In the genomic region with DNA sequence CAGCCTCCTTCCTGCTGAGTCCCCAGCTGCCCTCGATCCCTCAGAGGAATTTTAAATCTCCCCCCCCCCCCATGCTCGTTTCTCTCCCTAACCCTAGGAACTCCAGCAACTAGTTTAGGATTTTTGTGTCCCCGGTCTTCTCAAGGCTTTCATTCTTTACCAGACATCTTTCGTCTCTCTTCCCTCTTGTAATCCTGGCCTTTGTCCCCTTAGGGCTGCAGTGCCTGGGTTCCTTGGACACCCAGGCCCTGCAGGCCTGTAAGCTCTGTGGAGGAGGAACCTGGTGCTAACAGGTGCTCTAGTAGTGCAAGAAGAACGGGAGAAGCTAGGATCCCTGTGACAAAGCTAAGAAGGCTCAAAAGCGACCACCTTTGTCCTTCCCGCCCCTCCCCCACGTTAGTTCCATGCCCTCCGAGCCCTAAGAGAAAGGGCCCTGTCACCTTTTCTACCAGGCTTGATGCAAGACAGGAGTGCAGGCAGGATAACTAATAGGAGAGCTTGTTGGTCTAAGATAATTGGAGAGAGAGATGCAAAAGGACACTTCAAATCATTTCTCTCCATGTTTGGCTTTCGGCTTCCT, we compare ENCODE assay signal across 8 mouse cellular contexts. TPM values are rescaled to one million over a fixed set of nuclear protein-coding genes. Genes with fewer than 3 reads are reported as not detected.
DNase-seq lines count a peak whose midpoint lies in the region; ATAC-seq and TF ChIP-seq lines count a peak whose summit lies in the region.

No protein-coding gene starts in this region.

- peak overlapping the region; percentile 57 for H3K4me2 ChIP-seq in CH12.LX (ENCODE audit: insufficient read depth, low read depth, poor library complexity, severe bottlenecking)
- H3K4me2 ChIP-seq in heart, embryonic 14.5 days (ENCODE audit: low read length) = peak overlapping the region; percentile 68
- H3K4me2 ChIP-seq in liver, postnatal 0 days (ENCODE audit: low read depth, low read length) = peak overlapping the region; percentile 66

- dilution Hi-C loops in CH12.LX (cut with MboI; ENCODE audit: extremely low pct_ligation_motif_present, extremely low pct_unique_long_range_greater_than_20kb, low sequenced_read_pairs) = no loop called here

- intact Hi-C loops in left cerebral cortex, postnatal 36 days (cut with DNase I) = loop anchor here (10.0 kb wide), 1 partner anchor 167 kb away; no protein-coding TSS in a partner anchor

- peaks cover 12% of the 10 kb centered on the region for H3K4me1 ChIP-seq in erythroblast, embryonic 14.5 days (ENCODE audit: control insufficient read depth)
- peaks cover 3 to 5% of the 10 kb centered on the region in 2 experiments; a peak in 1 of 4 replicates for H3K4me1 ChIP-seq in CH12.LX (ENCODE audit: control insufficient read depth in 1 of 2, insufficient read depth in 2 of 2)
- H3K4me1 ChIP-seq in heart, embryonic 14.5 days (ENCODE audit: control insufficient read depth in 2 of 2, insufficient read depth in 2 of 2, low read length in 2 of 2) = no peaks in the 10 kb centered on the region; a peak in 3 of 4 replicates
- H3K4me1 ChIP-seq in liver, postnatal 0 days (ENCODE audit: insufficient read depth) = no peaks in the 10 kb centered on the region; the same call in 1 of the 2 replicates

- DNase-seq in CH12.LX (ENCODE audit: extremely low read depth) = no peak
- DNase-seq in liver, postnatal 0 days = no peak
- DNase-seq in right cerebral cortex, postnatal 4 days = no peak
- no peak for DNase-seq in left cerebral cortex, postnatal 36 days (ENCODE audit: low spot score in 2 of 2)
- DNase-seq in retina, postnatal 1 day = no peak

- no peaks in the 10 kb centered on the region; the same call in 1 of the 2 replicates for H3K9me3 ChIP-seq in erythroblast, embryonic 14.5 days (ENCODE audit: control insufficient read depth, low read length)
- no peaks in the 10 kb centered on the region for H3K9me3 ChIP-seq in CH12.LX (replicated peaks; ENCODE audit: low read length)
- H3K9me3 ChIP-seq in heart, embryonic 14.5 days (ENCODE audit: control insufficient read depth, low read length) = no peaks in the 10 kb centered on the region
- no peaks in the 10 kb centered on the region for H3K9me3 ChIP-seq in liver, postnatal 0 days (ENCODE audit: low read length)

- H3K9ac ChIP-seq in CH12.LX (ENCODE audit: insufficient read depth, low read depth) = no peak overlapping the region
- H3K9ac ChIP-seq in heart, embryonic 14.5 days (ENCODE audit: low read length) = peak overlapping the region; percentile 74
- H3K9ac ChIP-seq in liver, postnatal 0 days (replicated peaks) = peak overlapping the region; percentile 50; the same call in 1 of the 2 replicates

- TF ChIP-seq CTCF in CH12.LX (conservative IDR thresholded peaks at IDR 0.05 in 1 of 2, IDR thresholded peaks at IDR 0.05 in 1 of 2; ENCODE audit: low read depth in 2 of 2, low read length in 2 of 2) = no peak
- no peak for TF ChIP-seq CTCF in liver, postnatal 0 days (IDR thresholded peaks at IDR 0.05; ENCODE audit: low read depth)

- no peaks in the 10 kb centered on the region; the same call in 1 of the 2 replicates for H3K27me3 ChIP-seq in erythroblast, embryonic 14.5 days (ENCODE audit: control insufficient read depth)
- H3K27me3 ChIP-seq in CH12.LX (replicated peaks) = no peaks in the 10 kb centered on the region
- no peaks in the 10 kb centered on the region for H3K27me3 ChIP-seq in heart, embryonic 14.5 days (ENCODE audit: control insufficient read depth, insufficient read depth, low read length)
- no peaks in the 10 kb centered on the region for H3K27me3 ChIP-seq in liver, postnatal 0 days (ENCODE audit: insufficient read depth, low read length)

- no peak for TF ChIP-seq POLR2A in CH12.LX (IDR thresholded peaks at IDR 0.05; ENCODE audit: low read depth, low read length)

- in situ Hi-C loops in CH12.LX (cut with MboI; ENCODE audit: low pct_ligation_motif_present, low pct_unique_long_range_greater_than_20kb, low sequenced_read_pairs) = no loop called here

- TF ChIP-seq EP300 in CH12.LX (IDR thresholded peaks at IDR 0.05; ENCODE audit: low read length) = no peak
- no peak for TF ChIP-seq EP300 in liver, postnatal 0 days (IDR thresholded peaks at IDR 0.05; ENCODE audit: low read depth)

- H3K79me2 ChIP-seq in CH12.LX (replicated peaks; ENCODE audit: control insufficient read depth, extremely low read depth, insufficient read depth, poor library complexity, severe bottlenecking) = no peaks in the 10 kb centered on the region

- TF ChIP-seq RAD21 in CH12.LX (IDR thresholded peaks at IDR 0.05; ENCODE audit: low read depth, low read length) = no peak

- no peak overlapping the region for H3K27ac ChIP-seq in CH12.LX (ENCODE audit: insufficient read depth, low read depth)
- peak overlapping the region; percentile 67 to 83 for H3K27ac ChIP-seq in heart, embryonic 14.5 days (replicated peaks in 1 of 2; ENCODE audit: control insufficient read depth in 1 of 2, insufficient read depth in 1 of 2, low read depth in 2 of 2, low read length in 2 of 2)
- H3K27ac ChIP-seq in liver, postnatal 0 days (ENCODE audit: low read depth) = peak overlapping the region; percentile 61

- 25% methylated on average over 10 of the region's 10 CpGs for WGBS in heart, embryonic 14.5 days
- WGBS in liver, postnatal 0 days (ENCODE audit: insufficient replicate concordance) = 27% methylated on average over 10 of the region's 10 CpGs

- peak overlapping the region; percentile 57 for H3K4me3 ChIP-seq in erythroblast, embryonic 14.5 days (replicated peaks)
- H3K4me3 ChIP-seq in CH12.LX (replicated peaks in 1 of 3; ENCODE audit: low read depth in 2 of 3, low read length in 2 of 3, poor library complexity in 1 of 3) = peak overlapping the region in 1 of 3 experiments; percentile 66
- peak overlapping the region; percentile 60 to 64 for H3K4me3 ChIP-seq in heart, embryonic 14.5 days (ENCODE audit: control insufficient read depth in 1 of 2, insufficient read depth in 1 of 2, low read depth in 1 of 2, low read length in 2 of 2)
- peak overlapping the region; percentile 55 for H3K4me3 ChIP-seq in liver, postnatal 0 days (ENCODE audit: low read depth, low read length)

- no peak for ATAC-seq in erythroblast, adult 5-6 weeks (replicated peaks; ENCODE audit: low FRiP score, poor library complexity, severe bottlenecking)
- ATAC-seq in heart, embryonic 14.5 days (ENCODE audit: insufficient number of reproducible peaks, insufficient read depth, low FRiP score, low read depth) = no peak
- ATAC-seq in liver, postnatal 0 days = no peak

- H3K36me3 ChIP-seq in erythroblast, embryonic 14.5 days (ENCODE audit: control insufficient read depth) = no peaks in the 10 kb centered on the region
- H3K36me3 ChIP-seq in CH12.LX (replicated peaks in 1 of 2; ENCODE audit: control insufficient read depth in 1 of 2, insufficient read depth in 1 of 2, low read length in 1 of 2) = peaks cover 0 to 16% of the 10 kb centered on the region in 2 experiments
- H3K36me3 ChIP-seq in heart, embryonic 14.5 days (ENCODE audit: control insufficient read depth, insufficient read depth, low read length) = no peaks in the 10 kb centered on the region
- H3K36me3 ChIP-seq in liver, postnatal 0 days (replicated peaks; ENCODE audit: insufficient read depth, low read length) = no peaks in the 10 kb centered on the region

TF ChIP-seq in CH12.LX, 34 proteins besides CTCF, POLR2A, EP300 and RAD21:
- TF ChIP-seq MAX (IDR thresholded peaks at IDR 0.05; ENCODE audit: low read length) = no peak
- TF ChIP-seq ZMIZ1 (IDR thresholded peaks at IDR 0.05; ENCODE audit: low read depth, low read length) = no peak
- TF ChIP-seq RCOR1 (conservative IDR thresholded peaks at IDR 0.05; ENCODE audit: low read depth, low read length) = no peak
- TF ChIP-seq CHD1 (IDR thresholded peaks at IDR 0.05; ENCODE audit: low read depth, low read length) = no peak

RNA-seq across cellular contexts. Expression of a gene that starts 10.2 kb away (rescaled TPM):
- not detected in 2 replicates for polyA plus RNA-seq in erythroblast, embryonic 14.5 days (2012)
- total RNA-seq in erythroblast, adult 5-6 weeks (2015; ENCODE audit: low replicate concordance) = 0.84 TPM in 1 of 2 replicates, not detected in the other
- 0.34 and 1.4 TPM in 2 replicates for total RNA-seq in erythroblast, adult 5-6 weeks (2017; ENCODE audit: low replicate concordance)
- total RNA-seq in CH12.LX (2012; rRNA removed) = 7.6 and 8.4 TPM in 2 replicates
- 8.3 and 8.7 TPM in 2 replicates for total RNA-seq in CH12.LX (2014; rRNA removed)
- polyA plus RNA-seq in CH12.LX (2012; ENCODE audit: insufficient read length, low read depth) = 12.1 and 13.8 TPM in 2 replicates
- 1.9 and 2.5 TPM in 2 replicates for polyA plus RNA-seq in heart, embryonic 14.5 days (2014; fragmentation: Nextera tagmentation; extraction: Ambion mirVana)
- 0.42 and 0.43 TPM in 2 replicates for polyA plus RNA-seq in liver, postnatal 0 days (2015; fragmentation: Nextera tagmentation; extraction: Ambion mirVana)
- total RNA-seq in left cerebral cortex, postnatal 36 days (2021) = 100 to 1,000 TPM; 148 to 149 TPM

RNA-seq across cellular contexts. Expression of a gene that starts 48.1 kb away (rescaled TPM):
- polyA plus RNA-seq in erythroblast, embryonic 14.5 days (2012) = not detected in 2 replicates
- total RNA-seq in erythroblast, adult 5-6 weeks (2015; ENCODE audit: low replicate concordance) = not detected in 2 replicates
- 4.2 TPM in 1 of 2 replicates, not detected in the other for total RNA-seq in erythroblast, adult 5-6 weeks (2017; ENCODE audit: low replicate concordance)
- not detected in 2 replicates for total RNA-seq in CH12.LX (2012; rRNA removed)
- total RNA-seq in CH12.LX (2014; rRNA removed) = not detected in 2 replicates
- polyA plus RNA-seq in CH12.LX (2012; ENCODE audit: insufficient read length, low read depth) = 0.09 TPM in 1 of 2 replicates, not detected in the other
- polyA plus RNA-seq in heart, embryonic 14.5 days (2014; fragmentation: Nextera tagmentation; extraction: Ambion mirVana) = 0.62 and 0.75 TPM in 2 replicates
- 0.04 TPM in 1 of 2 replicates, not detected in the other for polyA plus RNA-seq in liver, postnatal 0 days (2015; fragmentation: Nextera tagmentation; extraction: Ambion mirVana)
- 1 to 10 TPM; 7.2 TPM for total RNA-seq in left cerebral cortex, postnatal 36 days (2021)
